Mouse (Mus musculus): ENCODE data around the gene Siva1. TPM values are rescaled to one million over a fixed set of nuclear protein-coding genes. Genes with fewer than 3 reads are reported as not detected.

Gene Siva1
- polyA plus RNA-seq, 1 experiment from 2014 or later: 296 TPM

- WGBS: 13% methylated on average over 16 of the region's 16 CpGs
- peak; percentile 28; the same call in 1 of the 2 replicates for ATAC-seq (ENCODE audit: low FRiP score, low TSS enrichment)
- Histone ChIP-seq H3K36me3 (ENCODE audit: insufficient read depth, low read length) (no peaks in the 10 kb centered on the region), H3K4me2 (replicated peaks; ENCODE audit: low read depth, low read length) (peak overlapping the region; percentile 97), H3K4me1 (ENCODE audit: insufficient read depth, low read length) (peaks cover 29% of the 10 kb centered on the region), H3K27ac (ENCODE audit: low read length) (no peak overlapping the region), H3K9me3 (ENCODE audit: low read length) (no peaks in the 10 kb centered on the region), H3K4me3 (ENCODE audit: low read length) (peak overlapping the region; percentile 57), H3K27me3 (ENCODE audit: insufficient read depth, low read length) (peaks cover 9% of the 10 kb centered on the region; the same call in 1 of the 2 replicates), H3K9ac (replicated peaks; ENCODE audit: low read length) (peak overlapping the region; percentile 70)
These were observed 24.0 kb upstream of the Siva1 start for GRCm38 (mm10) chr12:112620354-112621061.

GRCm38 (mm10) chr12:112621900-112622299 is 22.6 kb upstream of the Siva1 start:
- H3K27ac ChIP-seq (ENCODE audit: low read length): no peak overlapping the region
- H3K9me3 ChIP-seq (ENCODE audit: low read length): no peaks in the 10 kb centered on the region
- peaks cover 29% of the 10 kb centered on the region for H3K4me1 ChIP-seq (ENCODE audit: insufficient read depth, low read length)
- no peak overlapping the region for H3K4me2 ChIP-seq (replicated peaks; ENCODE audit: low read depth, low read length)
- no peaks in the 10 kb centered on the region for H3K36me3 ChIP-seq (ENCODE audit: insufficient read depth, low read length)
- H3K4me3 ChIP-seq (ENCODE audit: low read length): no peak overlapping the region
- no peak overlapping the region for H3K9ac ChIP-seq (replicated peaks; ENCODE audit: low read length)
- H3K27me3 ChIP-seq (ENCODE audit: insufficient read depth, low read length): peaks cover 9% of the 10 kb centered on the region; the same call in 1 of the 2 replicates
- WGBS: 76% methylated on average over 3 of the region's 3 CpGs
- ATAC-seq (ENCODE audit: low FRiP score, low TSS enrichment): no peak

DNA sequence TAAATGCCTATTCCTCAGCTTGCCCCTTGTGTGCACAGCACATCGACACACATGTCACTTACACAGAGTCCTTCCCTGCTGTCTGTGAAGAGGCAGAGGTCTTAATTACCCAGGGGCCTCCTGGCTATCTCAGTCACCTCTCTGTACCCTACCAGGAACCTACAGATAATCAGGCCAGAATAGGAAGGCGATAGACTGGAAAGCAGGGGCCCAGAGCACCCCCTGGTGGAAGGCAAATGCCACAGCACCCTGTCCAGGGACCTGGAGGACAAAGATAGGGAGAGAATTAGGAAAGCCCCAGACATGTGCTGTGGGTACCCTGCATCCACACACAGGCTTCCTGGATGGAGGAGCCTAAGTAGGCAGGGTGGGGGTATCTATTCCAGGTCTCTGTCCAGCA is 20.7 kb upstream of the Siva1 start:
- Histone ChIP-seq H3K9me3 (ENCODE audit: low read length) (no peaks in the 10 kb centered on the region), H3K4me1 (ENCODE audit: insufficient read depth, low read length) (peaks cover 24% of the 10 kb centered on the region), H3K27ac (ENCODE audit: low read length) (no peak overlapping the region), H3K4me3 (ENCODE audit: low read length) (no peak overlapping the region), H3K9ac (replicated peaks; ENCODE audit: low read length) (no peak overlapping the region), H3K4me2 (replicated peaks; ENCODE audit: low read depth, low read length) (no peak overlapping the region), H3K27me3 (ENCODE audit: insufficient read depth, low read length) (peaks cover 9% of the 10 kb centered on the region; the same call in 1 of the 2 replicates), H3K36me3 (ENCODE audit: insufficient read depth, low read length) (no peaks in the 10 kb centered on the region)
- no peak for ATAC-seq (ENCODE audit: low FRiP score, low TSS enrichment)
- 24% methylated on average over 2 of the region's 2 CpGs for WGBS

- H3K4me1 ChIP-seq (ENCODE audit: insufficient read depth, low read length): peaks cover 16% of the 10 kb centered on the region
- no peaks in the 10 kb centered on the region for H3K36me3 ChIP-seq (ENCODE audit: insufficient read depth, low read length)
- H3K9ac ChIP-seq (replicated peaks; ENCODE audit: low read length): no peak overlapping the region
- H3K4me2 ChIP-seq (replicated peaks; ENCODE audit: low read depth, low read length): no peak overlapping the region
- WGBS: 70% methylated on average over 4 of the region's 4 CpGs
- no peaks in the 10 kb centered on the region for H3K9me3 ChIP-seq (ENCODE audit: low read length)
- H3K27me3 ChIP-seq (ENCODE audit: insufficient read depth, low read length): 0 out of 2 replicates have a peak, but pooled peaks cover 5% of the 10 kb centered on the region
- no peak overlapping the region for H3K4me3 ChIP-seq (ENCODE audit: low read length)
- ATAC-seq (ENCODE audit: low FRiP score, low TSS enrichment): no peak
- no peak overlapping the region for H3K27ac ChIP-seq (ENCODE audit: low read length)
These were observed 18.8 kb upstream of the Siva1 start for GRCm38 (mm10) chr12:112625700-112626099.

DNA sequence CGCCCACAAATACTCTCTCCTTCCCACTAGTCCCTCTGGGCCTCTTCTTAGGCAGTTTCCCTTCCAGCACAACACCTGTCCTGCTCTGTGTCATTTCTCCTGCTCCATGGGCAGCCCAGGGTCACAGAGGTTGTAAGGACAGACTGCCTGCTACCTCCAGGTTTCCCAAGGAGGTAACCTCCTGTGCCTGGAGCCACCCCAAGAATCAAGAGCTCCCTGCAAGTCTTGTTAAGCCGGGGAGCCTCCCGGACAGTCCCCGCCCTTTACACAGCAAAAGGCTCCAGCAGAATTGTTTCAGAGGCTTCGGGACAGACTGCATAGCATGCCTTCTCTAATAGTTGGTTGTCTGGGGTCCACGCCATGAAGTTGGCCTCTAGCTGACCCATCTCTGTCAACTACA is 18.0 kb upstream of the Siva1 start:
- no peak overlapping the region for H3K4me3 ChIP-seq (ENCODE audit: low read length)
- H3K4me2 ChIP-seq (replicated peaks; ENCODE audit: low read depth, low read length): no peak overlapping the region
- H3K27ac ChIP-seq (ENCODE audit: low read length): no peak overlapping the region
- H3K4me1 ChIP-seq (ENCODE audit: insufficient read depth, low read length): peaks cover 16% of the 10 kb centered on the region
- 75% methylated on average over 6 of the region's 6 CpGs for WGBS
- no peak for ATAC-seq (ENCODE audit: low FRiP score, low TSS enrichment)
- no peaks in the 10 kb centered on the region for H3K9me3 ChIP-seq (ENCODE audit: low read length)
- no peaks in the 10 kb centered on the region for H3K36me3 ChIP-seq (ENCODE audit: insufficient read depth, low read length)
- no peak overlapping the region for H3K9ac ChIP-seq (replicated peaks; ENCODE audit: low read length)
- 0 out of 2 replicates have a peak, but pooled peaks cover 3% of the 10 kb centered on the region for H3K27me3 ChIP-seq (ENCODE audit: insufficient read depth, low read length)

GRCm38 (mm10) chr12:112627097-112627881 is 17.2 kb upstream of the Siva1 start:
- 0 out of 2 replicates have a peak, but pooled peaks cover 1% of the 10 kb centered on the region for H3K27me3 ChIP-seq (ENCODE audit: insufficient read depth, low read length)
- no peaks in the 10 kb centered on the region for H3K36me3 ChIP-seq (ENCODE audit: insufficient read depth, low read length)
- no peak overlapping the region for H3K4me3 ChIP-seq (ENCODE audit: low read length)
- H3K9ac ChIP-seq (replicated peaks; ENCODE audit: low read length): no peak overlapping the region
- ATAC-seq (ENCODE audit: low FRiP score, low TSS enrichment): no peak
- H3K9me3 ChIP-seq (ENCODE audit: low read length): no peaks in the 10 kb centered on the region
- no peak overlapping the region for H3K27ac ChIP-seq (ENCODE audit: low read length)
- 63% methylated on average over 7 of the region's 7 CpGs for WGBS
- no peak overlapping the region for H3K4me2 ChIP-seq (replicated peaks; ENCODE audit: low read depth, low read length)
- H3K4me1 ChIP-seq (ENCODE audit: insufficient read depth, low read length): peaks cover 24% of the 10 kb centered on the region

DNA sequence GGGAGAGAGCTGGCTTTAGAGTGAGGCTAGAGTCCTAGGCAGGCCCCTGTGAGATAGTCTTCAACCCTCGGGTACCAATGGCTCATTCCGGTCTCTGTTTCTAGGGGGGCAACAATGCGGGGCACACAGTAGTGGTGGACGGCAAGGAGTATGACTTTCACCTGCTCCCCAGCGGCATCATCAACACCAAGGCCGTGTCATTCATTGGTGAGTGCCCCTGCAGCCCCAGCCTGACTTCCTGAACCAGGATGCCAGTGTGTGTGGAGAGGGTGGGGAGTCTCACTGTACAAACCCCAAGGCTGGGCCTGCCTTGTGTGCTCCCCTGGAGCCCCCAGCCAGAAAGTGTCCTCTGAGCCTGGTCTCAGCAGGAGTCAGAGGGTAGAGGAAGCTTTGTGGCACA is 16.3 kb upstream of the Siva1 start:
- Histone ChIP-seq H3K9me3 (ENCODE audit: low read length) (no peaks in the 10 kb centered on the region), H3K4me3 (ENCODE audit: low read length) (no peak overlapping the region), H3K4me2 (replicated peaks; ENCODE audit: low read depth, low read length) (no peak overlapping the region), H3K4me1 (ENCODE audit: insufficient read depth, low read length) (peaks cover 28% of the 10 kb centered on the region), H3K9ac (replicated peaks; ENCODE audit: low read length) (no peak overlapping the region), H3K27ac (ENCODE audit: low read length) (no peak overlapping the region), H3K27me3 (ENCODE audit: insufficient read depth, low read length) (no peaks in the 10 kb centered on the region), H3K36me3 (ENCODE audit: insufficient read depth, low read length) (no peaks in the 10 kb centered on the region)
- ATAC-seq (ENCODE audit: low FRiP score, low TSS enrichment): 0 out of 2 replicates have a peak, but pooled peaks have one; percentile 1
- 77% methylated on average over 6 of the region's 6 CpGs for WGBS

DNA sequence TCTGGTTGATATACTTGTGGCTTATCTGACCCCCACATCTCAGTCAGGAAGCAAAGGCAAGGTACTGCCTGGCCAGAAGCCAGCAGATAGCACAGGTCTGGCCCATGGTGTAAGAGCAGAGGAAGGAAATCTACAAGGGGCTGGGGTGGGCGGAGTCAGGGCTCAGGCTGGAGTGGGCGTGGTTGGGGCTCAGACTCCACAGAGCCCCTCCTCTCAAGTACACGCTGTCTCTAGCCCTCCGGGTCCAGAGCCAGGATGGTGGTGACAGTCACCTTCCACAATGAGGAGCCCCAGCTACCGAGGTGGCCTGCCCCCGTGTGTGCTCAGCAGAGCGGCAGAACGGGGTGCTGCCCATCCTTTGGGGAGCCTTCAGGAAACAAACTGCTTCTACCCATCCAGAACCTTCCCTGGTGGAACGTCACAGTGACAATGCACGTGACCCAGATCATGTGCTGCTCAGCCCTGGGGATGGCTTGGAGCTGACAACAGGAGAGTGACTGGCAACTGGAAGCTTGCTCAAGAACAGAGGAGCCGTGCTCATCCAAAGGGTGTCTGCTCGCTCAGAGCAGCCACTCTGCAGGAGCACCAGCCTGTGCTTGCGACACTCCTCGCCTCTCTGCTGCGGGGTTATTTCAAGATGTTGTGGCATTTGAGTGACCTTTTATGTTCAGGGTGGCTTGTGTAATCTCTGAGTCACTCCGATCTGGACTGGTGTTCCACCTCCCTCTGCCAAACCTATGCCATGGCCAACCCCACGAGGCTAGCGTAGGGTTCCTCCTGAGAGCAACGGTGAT is 15.4 kb upstream of the Siva1 start:
- WGBS: 34% methylated on average over 19 of the region's 19 CpGs
- peak; percentile 85 for ATAC-seq (ENCODE audit: low FRiP score, low TSS enrichment)
- Histone ChIP-seq H3K27ac (ENCODE audit: low read length) (no peak overlapping the region), H3K4me2 (replicated peaks; ENCODE audit: low read depth, low read length) (peak overlapping the region; percentile 60), H3K36me3 (ENCODE audit: insufficient read depth, low read length) (no peaks in the 10 kb centered on the region), H3K4me1 (ENCODE audit: insufficient read depth, low read length) (peaks cover 28% of the 10 kb centered on the region), H3K9me3 (ENCODE audit: low read length) (no peaks in the 10 kb centered on the region), H3K4me3 (ENCODE audit: low read length) (peak overlapping the region; percentile 36), H3K27me3 (ENCODE audit: insufficient read depth, low read length) (no peaks in the 10 kb centered on the region), H3K9ac (replicated peaks; ENCODE audit: low read length) (peak overlapping the region; percentile 60)

GRCm38 (mm10) chr12:112630029-112630428 is 14.4 kb upstream of the Siva1 start:
- Histone ChIP-seq H3K9me3 (ENCODE audit: low read length) (no peaks in the 10 kb centered on the region), H3K27me3 (ENCODE audit: insufficient read depth, low read length) (no peaks in the 10 kb centered on the region), H3K4me2 (replicated peaks; ENCODE audit: low read depth, low read length) (no peak overlapping the region), H3K4me1 (ENCODE audit: insufficient read depth, low read length) (peaks cover 28% of the 10 kb centered on the region), H3K4me3 (ENCODE audit: low read length) (no peak overlapping the region), H3K27ac (ENCODE audit: low read length) (no peak overlapping the region), H3K9ac (replicated peaks; ENCODE audit: low read length) (no peak overlapping the region), H3K36me3 (ENCODE audit: insufficient read depth, low read length) (no peaks in the 10 kb centered on the region)
- ATAC-seq (ENCODE audit: low FRiP score, low TSS enrichment): no peak
- 89% methylated on average over 12 of the region's 12 CpGs for WGBS

Measured in kidney, embryonic 16.5 days (tissue).